Mouse (Mus musculus): ENCODE results near the gene Fancc. TPM values are rescaled to one million over a fixed set of nuclear protein-coding genes. Genes with fewer than 3 reads are reported as not detected.
A peak's percentile ranks its signal among the peaks of the same experiment; 100 is the strongest.

Gene Fancc
- polyA plus RNA-seq, 1 experiment = 18.4 TPM

DNA sequence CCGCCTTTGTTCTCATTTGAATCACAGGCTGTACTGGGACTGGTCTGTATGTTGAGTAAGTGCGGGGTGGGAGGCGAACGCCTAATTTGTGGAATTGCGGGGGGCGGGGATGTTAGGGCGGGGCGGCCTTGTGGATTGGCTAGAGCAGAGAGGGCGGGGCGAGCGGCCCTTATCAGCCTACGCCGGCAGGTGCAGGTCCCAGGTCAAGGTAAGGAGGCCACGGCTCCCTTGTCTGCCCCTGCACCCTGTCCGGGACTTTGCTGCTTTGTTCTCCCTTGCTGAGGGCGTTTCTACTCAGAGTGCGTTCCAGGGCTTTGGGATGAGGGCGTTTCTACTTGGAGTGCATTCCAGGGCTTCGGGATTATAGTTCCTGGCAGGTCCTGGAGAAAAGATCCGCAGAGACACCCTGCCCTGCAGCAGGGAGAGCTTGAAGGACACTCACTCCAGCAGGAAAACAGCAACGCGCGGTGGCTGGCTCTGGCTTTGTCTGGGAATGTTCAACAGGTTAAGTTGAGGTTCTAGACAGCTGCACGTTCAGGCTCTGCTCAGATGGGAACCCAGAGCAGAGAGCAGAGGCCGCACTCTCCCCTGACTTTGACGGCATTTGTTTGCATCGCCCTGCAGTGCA is 224.4 kb downstream of the Fancc start:
- TF ChIP-seq CTCF (IDR thresholded peaks at IDR 0.05; ENCODE audit: borderline replicate concordance, insufficient read depth, low read depth, low read length) = no peak
- TF ChIP-seq POLR2A (IDR thresholded peaks at IDR 0.05; ENCODE audit: borderline replicate concordance, insufficient read depth, low read length) = no peak
- Histone ChIP-seq H3K4me3 (replicated peaks; ENCODE audit: insufficient read depth, low read depth, low read length) (peak overlapping the region; percentile 25), H3K27ac (ENCODE audit: insufficient read depth, low read length) (peak overlapping the region; percentile 1; the same call in 1 of the 2 replicates), H3K27me3 (ENCODE audit: control insufficient read depth, insufficient read depth, low read length) (no peaks in the 10 kb centered on the region), H3K4me1 (ENCODE audit: control insufficient read depth, insufficient read depth, low read length) (peaks cover 11% of the 10 kb centered on the region)
- no peak for DNase-seq
- 19% methylated on average over 27 of the region's 27 CpGs for WGBS

DNA sequence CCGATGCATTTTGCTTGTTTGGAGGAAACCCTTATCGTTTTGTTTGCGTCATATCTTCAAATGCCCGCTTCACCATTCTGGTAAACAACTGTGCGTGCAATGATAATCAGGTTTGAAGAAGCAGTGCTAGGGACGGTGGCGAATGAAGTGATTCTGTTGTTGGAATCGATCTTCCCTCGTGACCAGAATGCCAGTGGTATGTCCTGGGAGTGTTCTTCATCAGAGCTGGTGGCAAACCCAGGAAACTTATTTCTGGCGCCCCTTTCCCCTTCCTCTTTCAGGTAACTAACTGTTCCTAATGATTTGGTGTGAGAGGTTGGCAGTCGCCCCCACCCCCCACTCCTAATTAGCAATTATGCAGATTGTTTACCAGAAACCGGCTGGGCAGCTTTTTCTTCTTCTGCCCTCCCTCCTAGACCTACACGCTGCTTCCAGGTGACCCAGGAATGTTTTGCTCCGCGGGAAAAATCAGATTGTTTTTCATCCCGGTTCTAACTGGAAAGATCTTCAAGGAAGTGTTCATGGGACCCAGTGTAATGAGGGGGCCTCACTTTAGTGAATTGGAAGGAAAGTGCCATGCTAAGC is 225.0 kb downstream of the Fancc start:
- H3K27ac ChIP-seq (ENCODE audit: insufficient read depth, low read length) = no peak overlapping the region
- WGBS = 48% methylated on average over 16 of the region's 16 CpGs
- no peaks in the 10 kb centered on the region for H3K27me3 ChIP-seq (ENCODE audit: control insufficient read depth, insufficient read depth, low read length)
- peaks cover 11% of the 10 kb centered on the region for H3K4me1 ChIP-seq (ENCODE audit: control insufficient read depth, insufficient read depth, low read length)
- DNase-seq = no peak
- H3K4me3 ChIP-seq (replicated peaks; ENCODE audit: insufficient read depth, low read depth, low read length) = no peak overlapping the region
- TF ChIP-seq CTCF (IDR thresholded peaks at IDR 0.05; ENCODE audit: borderline replicate concordance, insufficient read depth, low read depth, low read length) (no peak), POLR2A (IDR thresholded peaks at IDR 0.05; ENCODE audit: borderline replicate concordance, insufficient read depth, low read length) (no peak)

DNA sequence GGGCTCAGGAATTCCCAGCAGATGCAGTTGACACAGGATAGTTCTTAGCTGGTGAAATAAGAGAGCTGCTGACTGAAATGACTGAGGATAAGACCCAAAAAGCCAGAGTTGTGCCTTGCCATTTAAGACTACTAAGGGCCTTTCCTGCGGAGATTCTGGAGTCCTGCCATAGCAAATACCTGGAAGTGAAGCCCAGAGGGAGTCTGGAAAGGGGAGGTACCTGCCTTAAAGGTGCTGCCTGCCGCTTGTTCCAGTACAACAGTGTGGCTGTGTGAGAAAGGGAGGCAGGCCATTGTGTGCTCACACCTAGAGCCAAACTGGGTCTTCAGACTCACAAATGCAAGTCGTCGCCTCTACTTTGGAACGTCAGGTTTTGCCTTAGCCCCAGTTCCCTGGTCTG is 226.9 kb downstream of the Fancc start:
- Histone ChIP-seq H3K4me1 (ENCODE audit: control insufficient read depth, insufficient read depth, low read length) (peaks cover 11% of the 10 kb centered on the region), H3K27me3 (ENCODE audit: control insufficient read depth, insufficient read depth, low read length) (no peaks in the 10 kb centered on the region), H3K4me3 (replicated peaks; ENCODE audit: insufficient read depth, low read depth, low read length) (no peak overlapping the region), H3K27ac (ENCODE audit: insufficient read depth, low read length) (peak overlapping the region; percentile 28)
- no peak for DNase-seq
- 60% methylated on average over 5 of the region's 5 CpGs for WGBS
- TF ChIP-seq POLR2A (IDR thresholded peaks at IDR 0.05; ENCODE audit: borderline replicate concordance, insufficient read depth, low read length) = no peak
- no peak for TF ChIP-seq CTCF (IDR thresholded peaks at IDR 0.05; ENCODE audit: borderline replicate concordance, insufficient read depth, low read depth, low read length)

DNA sequence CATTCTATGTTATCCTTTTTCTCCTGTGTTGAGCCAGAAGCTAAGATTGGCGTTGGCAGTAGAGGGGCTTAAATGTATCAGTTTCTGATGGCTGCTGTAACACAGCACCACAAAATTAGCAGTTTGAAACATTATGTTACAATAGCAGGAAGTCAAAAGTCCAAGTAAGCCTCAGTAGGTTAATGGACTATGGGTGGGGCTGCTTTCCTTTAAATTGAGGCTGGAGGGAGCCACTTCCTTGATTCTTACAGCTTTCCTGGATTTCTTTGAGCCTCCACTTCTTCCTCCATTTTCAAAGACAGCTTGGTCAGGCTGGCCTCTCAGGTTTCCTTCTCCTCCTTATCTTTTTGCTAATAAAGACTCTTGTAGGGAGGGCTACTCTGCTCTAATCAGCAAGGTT is 228.3 kb downstream of the Fancc start:
- TF ChIP-seq CTCF (IDR thresholded peaks at IDR 0.05; ENCODE audit: borderline replicate concordance, insufficient read depth, low read depth, low read length) = no peak
- TF ChIP-seq POLR2A (IDR thresholded peaks at IDR 0.05; ENCODE audit: borderline replicate concordance, insufficient read depth, low read length) = no peak
- no peak overlapping the region for H3K27ac ChIP-seq (ENCODE audit: insufficient read depth, low read length)
- H3K4me3 ChIP-seq (replicated peaks; ENCODE audit: insufficient read depth, low read depth, low read length) = no peak overlapping the region
- no peak for DNase-seq
- peaks cover 16% of the 10 kb centered on the region for H3K4me1 ChIP-seq (ENCODE audit: control insufficient read depth, insufficient read depth, low read length)
- no peaks in the 10 kb centered on the region for H3K27me3 ChIP-seq (ENCODE audit: control insufficient read depth, insufficient read depth, low read length)
- 90% methylated on average over 1 of the region's 1 CpGs for WGBS

DNA sequence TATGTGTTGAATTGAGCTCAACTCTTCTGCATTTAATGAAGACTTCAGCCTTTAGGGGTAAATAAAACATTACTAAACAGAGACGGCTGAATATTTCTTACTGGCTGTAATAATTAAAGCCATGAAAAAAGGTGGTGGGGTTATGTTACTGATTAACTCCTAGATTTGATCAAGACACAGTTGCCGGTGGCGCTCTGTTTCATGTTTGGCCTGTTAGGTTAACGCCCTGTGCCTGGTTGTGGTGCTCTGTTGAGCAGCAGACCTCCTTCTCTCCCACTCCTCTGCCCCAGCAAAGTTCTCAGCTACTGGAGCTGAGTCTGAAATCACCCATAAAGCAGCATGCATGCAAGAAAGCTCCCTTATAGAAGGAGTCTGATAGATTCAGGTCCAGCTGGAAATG is 228.7 kb downstream of the Fancc start:
- H3K27me3 ChIP-seq (ENCODE audit: control insufficient read depth, insufficient read depth, low read length) = no peaks in the 10 kb centered on the region
- H3K27ac ChIP-seq (ENCODE audit: insufficient read depth, low read length) = no peak overlapping the region
- 94% methylated on average over 4 of the region's 4 CpGs for WGBS

DNA sequence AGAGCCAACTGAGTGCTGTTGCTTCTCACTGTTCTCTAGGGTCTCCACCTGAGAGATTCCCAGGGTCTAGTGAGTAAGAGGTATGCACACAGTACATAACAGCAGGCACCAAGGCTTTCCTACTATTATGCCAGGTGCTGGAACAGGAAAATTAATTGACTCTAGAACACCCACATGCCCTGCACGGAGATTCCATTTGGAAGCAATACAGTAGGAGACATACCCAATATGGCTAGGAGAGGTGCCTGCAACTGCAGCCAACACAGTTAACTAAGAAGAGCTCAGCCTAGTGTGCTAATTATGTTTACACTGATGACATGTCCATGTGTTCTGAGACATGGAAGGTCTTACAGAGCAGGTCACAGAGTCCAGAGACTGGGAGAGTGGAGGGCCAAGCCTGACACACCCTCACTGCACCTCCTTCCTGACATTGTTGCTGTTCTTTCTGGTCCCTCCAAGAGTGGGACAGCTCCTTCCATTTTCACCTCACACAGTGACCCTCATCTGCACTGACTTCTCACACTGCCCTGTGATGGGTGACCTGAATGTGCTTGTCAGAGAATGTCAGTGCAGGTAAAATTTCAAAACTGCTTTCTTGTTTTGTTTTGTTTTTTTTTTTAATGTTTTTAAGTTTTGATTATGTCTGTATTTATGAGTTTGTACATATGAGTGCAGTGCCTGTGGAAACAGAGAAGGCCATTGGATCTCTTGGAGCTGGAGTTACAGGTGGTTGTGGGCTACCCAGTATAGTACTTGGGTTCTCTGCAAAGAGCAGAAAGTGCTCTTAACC is 234.7 kb downstream of the Fancc start:
- Histone ChIP-seq H3K27ac (ENCODE audit: insufficient read depth, low read length) (0 out of 2 replicates have a peak overlapping the region, but pooled peaks have one; percentile 33), H3K27me3 (ENCODE audit: control insufficient read depth, insufficient read depth, low read length) (no peaks in the 10 kb centered on the region), H3K4me3 (replicated peaks; ENCODE audit: insufficient read depth, low read depth, low read length) (no peak overlapping the region), H3K4me1 (ENCODE audit: control insufficient read depth, insufficient read depth, low read length) (peaks cover 42% of the 10 kb centered on the region)
- peak in 1 of 2 experiments; percentile 55 for DNase-seq
- TF ChIP-seq CTCF (IDR thresholded peaks at IDR 0.05; ENCODE audit: borderline replicate concordance, insufficient read depth, low read depth, low read length) (no peak), POLR2A (IDR thresholded peaks at IDR 0.05; ENCODE audit: borderline replicate concordance, insufficient read depth, low read length) (no peak)
- WGBS = 18% methylated on average over 1 of the region's 1 CpGs

More for the DNA sequence above, 228.7 kb downstream of the Fancc start:
- no peak for TF ChIP-seq CTCF (IDR thresholded peaks at IDR 0.05; ENCODE audit: borderline replicate concordance, insufficient read depth, low read depth, low read length)
- TF ChIP-seq POLR2A (IDR thresholded peaks at IDR 0.05; ENCODE audit: borderline replicate concordance, insufficient read depth, low read length) = no peak
- no peak for DNase-seq
- Histone ChIP-seq H3K4me3 (replicated peaks; ENCODE audit: insufficient read depth, low read depth, low read length) (no peak overlapping the region), H3K4me1 (ENCODE audit: control insufficient read depth, insufficient read depth, low read length) (peaks cover 19% of the 10 kb centered on the region)

DNA sequence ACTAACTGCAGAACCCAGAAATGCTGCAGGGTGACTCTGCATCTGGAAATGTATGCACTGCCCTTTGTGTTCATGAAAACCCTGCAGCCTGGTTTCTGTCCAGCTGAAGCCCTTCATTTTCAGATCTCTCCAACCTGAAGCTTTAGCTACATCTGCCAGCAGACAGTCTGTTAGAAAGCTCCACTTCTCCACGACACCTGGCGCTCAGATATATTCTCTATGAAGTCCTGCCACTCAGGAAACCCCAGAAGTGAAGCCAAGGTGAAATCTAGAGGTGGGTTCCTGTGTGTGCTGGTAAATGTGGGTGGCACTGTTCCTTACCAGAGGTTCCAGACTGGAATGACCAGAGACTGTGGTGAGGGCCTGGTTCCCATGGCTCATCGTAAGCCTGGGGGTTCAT is 235.4 kb downstream of the Fancc start:
- TF ChIP-seq CTCF (IDR thresholded peaks at IDR 0.05; ENCODE audit: borderline replicate concordance, insufficient read depth, low read depth, low read length) (no peak), POLR2A (IDR thresholded peaks at IDR 0.05; ENCODE audit: borderline replicate concordance, insufficient read depth, low read length) (no peak)
- DNase-seq = no peak
- Histone ChIP-seq H3K4me1 (ENCODE audit: control insufficient read depth, insufficient read depth, low read length) (peaks cover 42% of the 10 kb centered on the region), H3K27me3 (ENCODE audit: control insufficient read depth, insufficient read depth, low read length) (no peaks in the 10 kb centered on the region), H3K27ac (ENCODE audit: insufficient read depth, low read length) (no peak overlapping the region; the same call in 1 of the 2 replicates), H3K4me3 (replicated peaks; ENCODE audit: insufficient read depth, low read depth, low read length) (no peak overlapping the region)
- WGBS = 86% methylated on average over 3 of the region's 3 CpGs
